Mouse (Mus musculus) inflammation-experienced regulatory T-cells, adult 6 months (primary cell): ENCODE data around the gene Clcn3. TPM values are rescaled to one million over a fixed set of nuclear protein-coding genes. Genes with fewer than 3 reads are reported as not detected.
"Not testable (repeated sequence)": the region's sequence is repeated elsewhere in the genome, so short reads cannot be mapped to it uniquely, and the experiment has no call there.

Experiments
- ATAC-seq: one replicate; pipeline ENCODE4 v1.8.0; 2017
- polyA plus RNA-seq, 3 experiments: library from polyadenylated mRNA; unstranded; fragments of 100-300 nt; shearing (Covaris generic); gene quantifications; one replicate each; pipeline ENCODE4 v1.2.1; 2017

The Clcn3 gene
- polyA plus RNA-seq, result 10 to 100 TPM; 19.2 to 24.6 (median 24.4) TPM

GRCm38 (mm10) chr8:60982701-60983687 lies at the start of gene Clcn3:
Gene Clcn3 (minus strand): TSS chr8:60983300.
- peak; percentile 94 for ATAC-seq

GRCm38 (mm10) chr8:60996468-60996867 lies 13.4 kb upstream of the Clcn3 start:
- no peak for ATAC-seq

GRCm38 (mm10) chr8:60993639-60993986 lies 10.5 kb upstream of the Clcn3 start:
- ATAC-seq, result peak; percentile 32

- ATAC-seq, result peak; percentile 92
These were observed 10.0 kb upstream of the Clcn3 start, which contains the start of gene Nek1 for GRCm38 (mm10) chr8:60992910-60993638. Gene Nek1 (plus strand): TSS chr8:60993195.

- ATAC-seq, result peak; percentile 51
These were observed 9.4 kb upstream of the Clcn3 start for GRCm38 (mm10) chr8:60992561-60992909.

- not testable (repeated sequence) for ATAC-seq
These were observed 1.3 kb upstream of the Clcn3 start for GRCm38 (mm10) chr8:60984260-60985010.

GRCm38 (mm10) chr8:60983688-60984079 lies 584 bp upstream of the Clcn3 start:
- ATAC-seq, result peak; percentile 27

GRCm38 (mm10) chr8:60981388-60981787 lies 1.7 kb downstream of the Clcn3 start:
- ATAC-seq, result no peak

GRCm38 (mm10) chr8:60978496-60978895 lies 4.6 kb downstream of the Clcn3 start:
- no peak for ATAC-seq

- no peak for ATAC-seq
These were observed 6.3 kb downstream of the Clcn3 start for GRCm38 (mm10) chr8:60976818-60977217.

GRCm38 (mm10) chr8:60974837-60975236 lies 8.3 kb downstream of the Clcn3 start:
- no peak for ATAC-seq

GRCm38 (mm10) chr8:60973448-60973847 lies 9.7 kb downstream of the Clcn3 start:
- ATAC-seq, result no peak

GRCm38 (mm10) chr8:60971808-60972207 lies 11.3 kb downstream of the Clcn3 start:
- no peak for ATAC-seq

GRCm38 (mm10) chr8:60969091-60969490 lies 14.0 kb downstream of the Clcn3 start:
- ATAC-seq, result no peak

- ATAC-seq, result no peak
These were observed 17.4 kb downstream of the Clcn3 start for GRCm38 (mm10) chr8:60965741-60966140.

- no peak for ATAC-seq
These were observed 17.8 kb downstream of the Clcn3 start for GRCm38 (mm10) chr8:60965306-60965705.

GRCm38 (mm10) chr8:60964518-60964917 lies 18.6 kb downstream of the Clcn3 start:
- no peak for ATAC-seq

GRCm38 (mm10) chr8:60963931-60964330 lies 19.2 kb downstream of the Clcn3 start:
- ATAC-seq, result no peak

- ATAC-seq, result no peak
These were observed 20.3 kb downstream of the Clcn3 start for GRCm38 (mm10) chr8:60962763-60963162.

- ATAC-seq, result no peak
These were observed 26.3 kb downstream of the Clcn3 start for GRCm38 (mm10) chr8:60956847-60957246.

- peak; percentile 70 for ATAC-seq
These were observed 28.7 kb downstream of the Clcn3 start for GRCm38 (mm10) chr8:60954281-60955014.

GRCm38 (mm10) chr8:60952803-60953202 lies 30.3 kb downstream of the Clcn3 start:
- no peak for ATAC-seq
